Mouse (Mus musculus): ENCODE measurements around the gene Dpm2. TPM values are rescaled to one million over a fixed set of nuclear protein-coding genes. Genes with fewer than 3 reads are reported as not detected.
A peak's percentile ranks its signal among the peaks of the same experiment; 100 is the strongest.

Gene Dpm2
- 132 and 141 TPM in 2 replicates for polyA plus RNA-seq (2014; fragmentation: Nextera tagmentation; extraction: Ambion mirVana)

GRCm38 (mm10) chr2:32570698-32571494, at the start of gene Dpm2:
Gene Dpm2, plus strand, starts transcription at chr2:32570858.
- H3K4me2 ChIP-seq (replicated peaks) = peak within 1 kb of the TSS; percentile 90
- peak; percentile 95 for DNase-seq (ENCODE audit: low spot score)
- peak within 1 kb of the TSS; percentile 65 for H3K27ac ChIP-seq
- H3K9me3 ChIP-seq (ENCODE audit: control insufficient read depth, low read length) = no peaks in the 10 kb centered on the region
- H3K4me1 ChIP-seq (replicated peaks; ENCODE audit: control insufficient read depth, insufficient read depth, low read length) = peaks cover 9% of the 10 kb centered on the region
- peak; percentile 83 for ATAC-seq (ENCODE audit: low FRiP score)
- H3K36me3 ChIP-seq (replicated peaks; ENCODE audit: control insufficient read depth, insufficient read depth) = peaks cover 31% of the 10 kb centered on the region
- peak within 1 kb of the TSS; percentile 74 for H3K4me3 ChIP-seq (replicated peaks; ENCODE audit: low read length)
- 3% methylated on average over 36 of the region's 36 CpGs for WGBS
- H3K27me3 ChIP-seq (ENCODE audit: control insufficient read depth, insufficient read depth, low read length) = no peaks in the 10 kb centered on the region
- peak within 1 kb of the TSS; percentile 86 for H3K9ac ChIP-seq

- Histone ChIP-seq H3K4me1 (replicated peaks; ENCODE audit: control insufficient read depth, insufficient read depth, low read length) (no peaks in the 10 kb centered on the region), H3K27me3 (ENCODE audit: control insufficient read depth, insufficient read depth, low read length) (no peaks in the 10 kb centered on the region), H3K4me2 (replicated peaks) (no peak overlapping the region), H3K9me3 (ENCODE audit: control insufficient read depth, low read length) (no peaks in the 10 kb centered on the region), H3K36me3 (replicated peaks; ENCODE audit: control insufficient read depth, insufficient read depth) (no peaks in the 10 kb centered on the region), H3K9ac (no peak overlapping the region), H3K27ac (no peak overlapping the region), H3K4me3 (replicated peaks; ENCODE audit: low read length) (no peak overlapping the region)
- DNase-seq (ENCODE audit: low spot score) (no peak), ATAC-seq (ENCODE audit: low FRiP score) (no peak)
- WGBS = 90% methylated on average over 13 of the region's 13 CpGs
These were observed 46.1 kb upstream of the Dpm2 start for GRCm38 (mm10) chr2:32524536-32525031.

DNA sequence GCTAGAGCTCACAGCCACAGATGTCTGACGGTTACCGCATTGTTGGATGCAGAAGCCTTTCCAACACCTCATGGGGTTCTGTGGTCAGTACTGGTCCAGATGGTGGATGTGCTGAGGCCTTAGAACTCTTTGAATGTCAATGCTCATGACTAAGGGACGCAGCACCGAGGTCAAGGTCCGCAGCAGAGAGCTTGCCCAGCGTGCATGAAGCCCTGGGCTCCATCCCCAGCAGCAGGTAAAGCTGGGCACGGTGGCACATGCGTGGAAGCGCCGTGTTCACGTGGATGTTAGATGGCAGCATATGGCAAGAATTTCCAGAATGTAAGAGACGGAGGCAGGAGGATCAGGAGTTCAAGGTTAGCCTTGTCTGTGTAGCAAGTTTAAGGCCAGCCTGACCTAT, 44.8 kb upstream of the Dpm2 start:
- H3K27ac ChIP-seq = no peak overlapping the region
- H3K9ac ChIP-seq = no peak overlapping the region
- no peak overlapping the region for H3K4me3 ChIP-seq (replicated peaks; ENCODE audit: low read length)
- 87% methylated on average over 12 of the region's 12 CpGs for WGBS
- H3K27me3 ChIP-seq (ENCODE audit: control insufficient read depth, insufficient read depth, low read length) = no peaks in the 10 kb centered on the region
- H3K4me1 ChIP-seq (replicated peaks; ENCODE audit: control insufficient read depth, insufficient read depth, low read length) = no peaks in the 10 kb centered on the region
- H3K9me3 ChIP-seq (ENCODE audit: control insufficient read depth, low read length) = no peaks in the 10 kb centered on the region
- DNase-seq (ENCODE audit: low spot score) (no peak), ATAC-seq (ENCODE audit: low FRiP score) (no peak)
- no peaks in the 10 kb centered on the region for H3K36me3 ChIP-seq (replicated peaks; ENCODE audit: control insufficient read depth, insufficient read depth)
- no peak overlapping the region for H3K4me2 ChIP-seq (replicated peaks)

DNA sequence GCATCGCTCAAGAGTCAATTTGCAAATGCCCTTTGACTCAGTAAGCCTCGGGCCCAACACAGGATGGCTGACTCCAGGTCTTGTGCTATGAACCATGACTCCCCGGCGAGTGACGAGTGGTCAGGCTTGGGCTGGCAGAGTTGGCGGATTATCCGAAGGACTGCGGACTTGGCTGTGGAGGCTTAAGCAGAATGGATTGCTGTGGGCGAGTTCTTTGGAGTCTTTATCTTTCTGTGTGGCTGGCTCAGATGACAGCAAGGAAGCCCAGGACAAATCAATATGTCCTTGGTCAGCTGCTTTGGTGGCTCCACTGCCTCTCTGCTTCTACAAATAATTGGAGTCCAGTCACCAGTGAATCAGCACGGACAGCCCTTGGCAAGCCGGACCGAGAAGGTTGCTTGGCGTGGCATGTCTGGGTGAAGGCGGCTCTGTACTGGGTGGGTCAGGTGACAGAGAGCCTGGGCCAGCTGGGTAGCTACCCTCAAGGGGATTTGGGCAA, 43.1 kb upstream of the Dpm2 start:
- Histone ChIP-seq H3K9ac (no peak overlapping the region), H3K36me3 (replicated peaks; ENCODE audit: control insufficient read depth, insufficient read depth) (no peaks in the 10 kb centered on the region), H3K27me3 (ENCODE audit: control insufficient read depth, insufficient read depth, low read length) (no peaks in the 10 kb centered on the region), H3K4me3 (replicated peaks; ENCODE audit: low read length) (no peak overlapping the region), H3K4me1 (replicated peaks; ENCODE audit: control insufficient read depth, insufficient read depth, low read length) (no peaks in the 10 kb centered on the region), H3K4me2 (replicated peaks) (no peak overlapping the region), H3K9me3 (ENCODE audit: control insufficient read depth, low read length) (no peaks in the 10 kb centered on the region), H3K27ac (no peak overlapping the region)
- WGBS = 72% methylated on average over 14 of the region's 14 CpGs
- no peak for DNase-seq (ENCODE audit: low spot score)
- no peak for ATAC-seq (ENCODE audit: low FRiP score)

DNA sequence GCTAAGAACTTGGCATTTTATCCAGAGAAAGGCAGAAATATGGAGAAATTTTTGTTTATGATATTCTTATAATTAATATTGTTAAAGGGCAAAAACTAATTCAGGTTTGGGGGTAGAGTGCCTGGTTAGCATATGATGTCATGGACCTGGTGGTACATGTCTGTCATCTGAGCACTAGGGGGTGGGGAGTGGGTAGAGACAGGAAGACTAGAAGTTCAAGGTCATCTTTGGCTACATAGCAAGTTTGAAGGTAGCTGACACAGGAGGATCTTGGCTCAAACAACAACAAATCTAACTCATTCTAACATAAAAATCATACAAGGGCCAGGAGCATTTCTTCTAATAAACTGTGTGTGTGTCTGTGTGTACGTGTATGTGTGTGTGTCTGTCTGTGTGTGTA, 42.3 kb upstream of the Dpm2 start:
- WGBS = 89% methylated on average over 1 of the region's 1 CpGs
- ATAC-seq (ENCODE audit: low FRiP score) = no peak
- Histone ChIP-seq H3K4me3 (replicated peaks; ENCODE audit: low read length) (no peak overlapping the region), H3K36me3 (replicated peaks; ENCODE audit: control insufficient read depth, insufficient read depth) (no peaks in the 10 kb centered on the region), H3K27me3 (ENCODE audit: control insufficient read depth, insufficient read depth, low read length) (no peaks in the 10 kb centered on the region), H3K9me3 (ENCODE audit: control insufficient read depth, low read length) (no peaks in the 10 kb centered on the region), H3K4me1 (replicated peaks; ENCODE audit: control insufficient read depth, insufficient read depth, low read length) (no peaks in the 10 kb centered on the region), H3K27ac (no peak overlapping the region), H3K9ac (no peak overlapping the region), H3K4me2 (replicated peaks) (no peak overlapping the region)
- no peak for DNase-seq (ENCODE audit: low spot score)

DNA sequence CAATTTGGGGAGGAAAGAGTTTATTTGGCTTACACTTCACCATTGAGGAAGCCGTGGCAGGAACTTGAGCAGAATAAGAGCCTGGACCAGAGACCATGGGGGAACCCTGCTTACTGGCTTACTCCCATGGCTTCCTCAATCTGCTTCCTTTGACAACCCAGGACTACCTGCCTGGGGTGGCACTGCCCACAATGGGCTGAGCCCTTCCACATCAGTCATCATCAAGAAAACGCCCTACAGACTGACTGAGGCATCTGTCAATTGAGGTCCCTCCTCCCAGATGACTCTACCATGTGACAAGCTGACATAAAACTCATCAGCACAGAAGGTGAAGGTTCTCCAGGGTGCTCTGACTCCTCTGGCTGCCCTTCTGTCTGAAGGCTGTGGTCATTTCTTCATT, 40.2 kb upstream of the Dpm2 start:
- DNase-seq (ENCODE audit: low spot score) (no peak), ATAC-seq (ENCODE audit: low FRiP score) (no peak)
- Histone ChIP-seq H3K4me1 (replicated peaks; ENCODE audit: control insufficient read depth, insufficient read depth, low read length) (peaks cover 8% of the 10 kb centered on the region), H3K36me3 (replicated peaks; ENCODE audit: control insufficient read depth, insufficient read depth) (no peaks in the 10 kb centered on the region), H3K4me2 (replicated peaks) (no peak overlapping the region), H3K9ac (no peak overlapping the region), H3K27me3 (ENCODE audit: control insufficient read depth, insufficient read depth, low read length) (no peaks in the 10 kb centered on the region), H3K27ac (no peak overlapping the region), H3K9me3 (ENCODE audit: control insufficient read depth, low read length) (no peaks in the 10 kb centered on the region), H3K4me3 (replicated peaks; ENCODE audit: low read length) (no peak overlapping the region)
- 83% methylated on average over 2 of the region's 2 CpGs for WGBS

DNA sequence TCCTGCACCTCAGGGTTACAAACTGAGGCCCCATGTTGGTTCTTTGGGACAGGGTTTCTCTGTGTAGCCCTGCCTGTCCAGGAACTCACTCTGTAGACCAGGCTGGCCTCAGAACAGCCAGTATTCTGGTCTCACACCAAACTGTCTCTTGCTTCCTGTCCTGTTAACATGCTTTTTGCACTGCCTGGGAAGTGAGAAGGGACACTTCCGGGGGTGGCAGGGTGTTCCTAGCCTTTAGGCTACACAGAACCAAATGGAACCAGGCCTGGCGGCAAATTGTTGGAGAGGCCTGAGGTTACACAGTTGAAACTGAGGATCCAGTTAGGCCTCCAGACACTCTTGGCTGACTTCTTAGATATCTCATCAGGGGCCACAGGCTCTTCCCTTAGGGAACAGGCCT, 37.5 kb upstream of the Dpm2 start:
- ATAC-seq (ENCODE audit: low FRiP score) = no peak
- no peak for DNase-seq (ENCODE audit: low spot score)
- WGBS = 95% methylated on average over 2 of the region's 2 CpGs
- H3K4me1 ChIP-seq (replicated peaks; ENCODE audit: control insufficient read depth, insufficient read depth, low read length) = peaks cover 31% of the 10 kb centered on the region
- H3K36me3 ChIP-seq (replicated peaks; ENCODE audit: control insufficient read depth, insufficient read depth) = no peaks in the 10 kb centered on the region
- no peak overlapping the region for H3K4me2 ChIP-seq (replicated peaks)
- H3K27me3 ChIP-seq (ENCODE audit: control insufficient read depth, insufficient read depth, low read length) = no peaks in the 10 kb centered on the region
- H3K9ac ChIP-seq = peak overlapping the region; percentile 73; the same call in 1 of the 2 replicates
- H3K27ac ChIP-seq = no peak overlapping the region
- H3K9me3 ChIP-seq (ENCODE audit: control insufficient read depth, low read length) = no peaks in the 10 kb centered on the region
- H3K4me3 ChIP-seq (replicated peaks; ENCODE audit: low read length) = no peak overlapping the region

- H3K27ac ChIP-seq = peak overlapping the region; percentile 90
- no peaks in the 10 kb centered on the region for H3K9me3 ChIP-seq (ENCODE audit: control insufficient read depth, low read length)
- H3K27me3 ChIP-seq (ENCODE audit: control insufficient read depth, insufficient read depth, low read length) = no peaks in the 10 kb centered on the region
- peak overlapping the region; percentile 94 for H3K4me3 ChIP-seq (replicated peaks; ENCODE audit: low read length)
- no peaks in the 10 kb centered on the region for H3K36me3 ChIP-seq (replicated peaks; ENCODE audit: control insufficient read depth, insufficient read depth)
- H3K4me2 ChIP-seq (replicated peaks) = peak overlapping the region; percentile 88
- H3K4me1 ChIP-seq (replicated peaks; ENCODE audit: control insufficient read depth, insufficient read depth, low read length) = peaks cover 41% of the 10 kb centered on the region
- peak; percentile 43 for DNase-seq (ENCODE audit: low spot score)
- peak overlapping the region; percentile 73 for H3K9ac ChIP-seq
- no peak for ATAC-seq (ENCODE audit: low FRiP score)
- 13% methylated on average over 13 of the region's 13 CpGs for WGBS
These were observed 36.5 kb upstream of the Dpm2 start for GRCm38 (mm10) chr2:32534061-32534732.

- Histone ChIP-seq H3K4me2 (replicated peaks) (peak within 1 kb of the TSS; percentile 88), H3K36me3 (replicated peaks; ENCODE audit: control insufficient read depth, insufficient read depth) (no peaks in the 10 kb centered on the region), H3K27me3 (ENCODE audit: control insufficient read depth, insufficient read depth, low read length) (no peaks in the 10 kb centered on the region), H3K9me3 (ENCODE audit: control insufficient read depth, low read length) (no peaks in the 10 kb centered on the region), H3K27ac (peak within 1 kb of the TSS; percentile 93), H3K4me1 (replicated peaks; ENCODE audit: control insufficient read depth, insufficient read depth, low read length) (peaks cover 48% of the 10 kb centered on the region), H3K9ac (peak within 1 kb of the TSS; percentile 98), H3K4me3 (replicated peaks; ENCODE audit: low read length) (peak within 1 kb of the TSS; percentile 94)
- ATAC-seq (ENCODE audit: low FRiP score) (peak; percentile 96), DNase-seq (ENCODE audit: low spot score) (peak; percentile 96)
- WGBS = under 1% methylated on average over 65 of the region's 67 CpGs
These were observed 35.8 kb upstream of the Dpm2 start, which contains the start of gene Fam102a for GRCm38 (mm10) chr2:32534733-32535471. Gene Fam102a, plus strand, starts transcription at chr2:32535332.
